Mouse (Mus musculus) liver, postnatal 0 days (tissue): ENCODE measurements around the gene Nucb1.

Source experiments
- CTCF ChIP-seq: sonication (generic); IDR thresholded peaks from 2 replicates; pipeline ENCODE4 v1.5.1; 2016; ENCODE audit warnings: antibody characterized with exemption, low read depth
- EP300 ChIP-seq: IDR thresholded peaks from 2 replicates; pipeline ENCODE4 v1.6.1; 2016; ENCODE audit warnings: antibody characterized with exemption, low read depth, mild to moderate bottlenecking

DNA sequence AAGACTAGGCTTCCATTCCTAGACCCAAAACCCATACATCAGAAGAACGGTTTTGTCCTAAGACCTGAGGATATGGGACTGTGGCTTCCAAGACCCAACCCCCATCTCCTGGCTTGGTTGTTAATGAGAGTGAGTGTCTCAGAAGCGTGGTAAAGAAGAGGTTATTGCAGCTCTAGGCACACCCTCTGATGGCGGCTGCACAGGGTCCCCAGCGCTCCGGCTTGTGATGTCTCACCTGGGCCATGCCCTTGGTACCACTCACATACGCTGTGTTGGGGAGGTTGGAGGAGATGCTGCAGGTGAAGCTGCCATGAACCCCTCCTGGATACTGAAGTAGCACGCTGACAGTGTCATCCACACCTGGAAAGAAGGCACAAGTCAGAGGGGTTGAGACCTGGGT lies 31.4 kb downstream of the Nucb1 start:
- TF ChIP-seq EP300 = no peak
- TF ChIP-seq CTCF = no peak
